Mouse (Mus musculus): ENCODE measurements at regions not wholly inside any gene's neighbourhood (a gene's known extent, or its start where the extent isn't known, plus 50 kb on each side); places are given as distances from the start of the nearest gene placed in this dataset.

- intact Hi-C loops (cut with DNase I): no loop called here
- no peak for DNase-seq (ENCODE audit: low spot score in 2 of 2)
Measured at GRCm38 (mm10) chr1:191486766-191487165, 83.7 kb upstream of the Ppp2r5a start.

GRCm38 (mm10) chr1:191484726-191485425, 81.8 kb upstream of the Ppp2r5a start:
- DNase-seq (ENCODE audit: low spot score in 2 of 2): peak in 1 of 2 experiments; percentile 75

GRCm38 (mm10) chr1:191479906-191480379, 76.9 kb upstream of the Ppp2r5a start:
- intact Hi-C loops (cut with DNase I): no loop called here
- DNase-seq (ENCODE audit: low spot score in 2 of 2): no peak

More at GRCm38 (mm10) chr1:191484726-191485425, 81.8 kb upstream of the Ppp2r5a start:
- intact Hi-C loops (cut with DNase I): no loop called here

GRCm38 (mm10) chr1:191472551-191472950, 69.5 kb upstream of the Ppp2r5a start:
- DNase-seq (ENCODE audit: low spot score in 2 of 2): no peak
- intact Hi-C loops (cut with DNase I): loop anchor here (5.0 kb wide), 1 partner anchor 90 kb away; no protein-coding TSS in a partner anchor

GRCm38 (mm10) chr1:191471489-191471888, 68.4 kb upstream of the Ppp2r5a start:
- intact Hi-C loops (cut with DNase I): loop anchor here (2.0 to 5.0 kb wide), 2 partner anchors 75 to 91 kb away; no protein-coding TSS in a partner anchor
- DNase-seq (ENCODE audit: low spot score in 2 of 2): no peak

GRCm38 (mm10) chr1:191470190-191470985, 67.3 kb upstream of the Ppp2r5a start:
- peak; percentile 69 to 93 for DNase-seq (ENCODE audit: low spot score in 2 of 2)
- intact Hi-C loops (cut with DNase I): loop anchor here (1.0 to 5.0 kb wide), 3 partner anchors 71 to 92 kb away; no protein-coding TSS in a partner anchor

- intact Hi-C loops (cut with DNase I): loop anchor here (5.0 kb wide), 1 partner anchor 52 kb away; no protein-coding TSS in a partner anchor
- peak in 1 of 2 experiments; percentile 28 for DNase-seq (ENCODE audit: low spot score in 2 of 2)
Measured at GRCm38 (mm10) chr1:191468837-191469529, 65.9 kb upstream of the Ppp2r5a start.

- no peak for DNase-seq (ENCODE audit: low spot score in 2 of 2)
- intact Hi-C loops (cut with DNase I): loop anchor here (5.0 kb wide), 1 partner anchor 49 kb away; no protein-coding TSS in a partner anchor
Measured at GRCm38 (mm10) chr1:191466261-191466660, 63.2 kb upstream of the Ppp2r5a start.

- intact Hi-C loops (cut with DNase I): loop anchor here (5.0 kb wide), 1 partner anchor 48 kb away; no protein-coding TSS in a partner anchor
- DNase-seq (ENCODE audit: low spot score in 2 of 2): no peak
Measured at GRCm38 (mm10) chr1:191465723-191466122, 62.7 kb upstream of the Ppp2r5a start.

- intact Hi-C loops (cut with DNase I): loop anchor here (5.0 kb wide), 1 partner anchor 48 kb away; no protein-coding TSS in a partner anchor
- peak in 1 of 2 experiments; percentile 28 for DNase-seq (ENCODE audit: low spot score in 2 of 2)
Measured at GRCm38 (mm10) chr1:191465170-191465569, 62.1 kb upstream of the Ppp2r5a start.

GRCm38 (mm10) chr1:191461811-191462491, 58.9 kb upstream of the Ppp2r5a start:
- intact Hi-C loops (cut with DNase I): no loop called here
- DNase-seq (ENCODE audit: low spot score in 2 of 2): no peak

- intact Hi-C loops (cut with DNase I): no loop called here
Measured at GRCm38 (mm10) chr1:191459066-191459465, 56.0 kb upstream of the Ppp2r5a start.

GRCm38 (mm10) chr1:191458292-191458691, 55.2 kb upstream of the Ppp2r5a start:
- no peak for DNase-seq (ENCODE audit: low spot score in 2 of 2)
- intact Hi-C loops (cut with DNase I): no loop called here

More at GRCm38 (mm10) chr1:191459066-191459465, 56.0 kb upstream of the Ppp2r5a start:
- DNase-seq (ENCODE audit: low spot score in 2 of 2): no peak

- DNase-seq (ENCODE audit: low spot score in 2 of 2): no peak
- intact Hi-C loops (cut with DNase I): no loop called here
Measured at GRCm38 (mm10) chr1:191457103-191457502, 54.0 kb upstream of the Ppp2r5a start.

- intact Hi-C loops (cut with DNase I): no loop called here
- DNase-seq (ENCODE audit: low spot score in 2 of 2): no peak
Measured at GRCm38 (mm10) chr1:191454604-191455003, 51.5 kb upstream of the Ppp2r5a start.

GRCm38 (mm10) chr1:191453589-191453988, 50.5 kb upstream of the Ppp2r5a start:
- no peak for DNase-seq (ENCODE audit: low spot score in 2 of 2)
- intact Hi-C loops (cut with DNase I): no loop called here

Measured in left cerebral cortex, postnatal 25 days (tissue).